Mouse (Mus musculus): ENCODE data around the gene Dnajc8.

DNA sequence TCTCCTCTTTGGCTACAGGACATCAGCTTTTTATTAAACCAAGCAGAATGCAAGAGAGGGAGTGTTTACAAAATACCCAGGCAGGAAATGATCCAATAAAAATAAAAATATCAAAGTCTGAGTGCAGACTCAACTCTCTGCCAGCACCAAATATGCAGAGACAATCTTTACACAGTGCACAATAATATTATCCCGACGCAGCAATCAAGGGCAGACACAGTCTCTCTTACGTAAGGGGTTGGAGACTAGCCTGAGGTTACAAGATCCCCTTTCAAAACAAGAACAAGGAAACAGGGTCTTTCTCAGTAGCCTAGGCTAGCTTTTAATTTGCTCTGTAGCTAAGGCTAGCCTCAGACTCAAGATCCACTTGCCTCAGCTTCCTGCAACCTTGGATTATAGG is 46.8 kb upstream of the Dnajc8 start:
- TF ChIP-seq CTCF (IDR thresholded peaks at IDR 0.05; ENCODE audit: control insufficient read depth, insufficient read depth, insufficient replicate concordance, low read depth, low read length) (no peak), POLR2A (IDR thresholded peaks at IDR 0.05; ENCODE audit: control insufficient read depth, low read depth, low read length) (no peak)

All from testis, adult 2 months (tissue).